ENCODE assay signal across 20 mouse cellular contexts in genomic region chr17:84858830-84859229, GRCm38 (mm10).
DNase-seq lines count a peak whose midpoint lies in the region; ATAC-seq and TF ChIP-seq lines count a peak whose summit lies in the region.
"Had no signal": no experiment of that assay in that cellular context is flagged by ENCODE, and none has a peak within 500 bp of the region (broad histone marks: within the 10 kb centered on the region; RNA-seq: fewer than 3 reads in every experiment).

No protein-coding gene starts in this region.

- TF ChIP-seq POLR2A in spleen, adult 2 months (IDR thresholded peaks at IDR 0.05; ENCODE audit: low read depth, low read length), result no peak

- no peak for TF ChIP-seq CTCF in spleen, adult 2 months (IDR thresholded peaks at IDR 0.05; ENCODE audit: extremely low read depth, insufficient read depth, insufficient read length, insufficient replicate concordance)

- no peak for ATAC-seq in CD4-positive, CD25-positive, alpha-beta regulatory T cell, adult 4 months
- no peak for ATAC-seq in megakaryocyte progenitor cell, adult 5-6 weeks (replicated peaks; ENCODE audit: poor library complexity)
- no peak for ATAC-seq in monocyte, adult 5-6 weeks (replicated peaks; ENCODE audit: insufficient number of reproducible peaks, low FRiP score, low TSS enrichment, poor library complexity, severe bottlenecking)
- ATAC-seq: activated CD4-positive, CD25-positive, alpha-beta regulatory T cell, adult 4 months; forebrain, embryonic 16.5 days; intestine, embryonic 15.5 days had no signal

- H3K27ac ChIP-seq in spleen, adult 2 months (ENCODE audit: insufficient read depth, low read length), result peak overlapping the region; percentile 74
- H3K27ac ChIP-seq in limb, embryonic 10.5 days, result no peak overlapping the region
- H3K27ac ChIP-seq: heart, embryonic 15.5 days; intestine, embryonic 15.5 days; kidney, embryonic 15.5 days; liver, embryonic 13.5 days; lung, embryonic 15.5 days had no signal

- no peak overlapping the region for H3K4me3 ChIP-seq in spleen, adult 2 months (ENCODE audit: extremely low read depth, insufficient read depth, insufficient read length)
- no peak overlapping the region for H3K4me3 ChIP-seq in limb, embryonic 10.5 days
- H3K4me3 ChIP-seq: erythroblast, embryonic 14.5 days; heart, embryonic 15.5 days; intestine, embryonic 15.5 days; kidney, embryonic 15.5 days; liver, embryonic 13.5 days; lung, embryonic 15.5 days; neural tube, embryonic 13.5 days had no signal

- H3K9me3 ChIP-seq in limb, embryonic 10.5 days (replicated peaks), result no peaks in the 10 kb centered on the region
- H3K9me3 ChIP-seq: heart, embryonic 15.5 days; intestine, embryonic 15.5 days; kidney, embryonic 15.5 days; liver, embryonic 13.5 days; lung, embryonic 15.5 days; neural tube, embryonic 13.5 days had no signal

- peaks cover 24% of the 10 kb centered on the region for H3K4me1 ChIP-seq in spleen, adult 2 months (ENCODE audit: control insufficient read depth, insufficient read depth, insufficient read length)
- peaks cover 21% of the 10 kb centered on the region for H3K4me1 ChIP-seq in limb, embryonic 10.5 days
- H3K4me1 ChIP-seq: intestine, embryonic 15.5 days; liver, embryonic 13.5 days; lung, embryonic 15.5 days had no signal

- no peaks in the 10 kb centered on the region for H3K27me3 ChIP-seq in spleen, adult 2 months (ENCODE audit: control insufficient read depth, insufficient read depth, low read length)
- H3K27me3 ChIP-seq in limb, embryonic 10.5 days (ENCODE audit: low read depth, poor library complexity, severe bottlenecking), result no peaks in the 10 kb centered on the region
- H3K27me3 ChIP-seq: heart, embryonic 15.5 days; intestine, embryonic 15.5 days; liver, embryonic 13.5 days; lung, embryonic 15.5 days; neural tube, embryonic 13.5 days had no signal

- H3K36me3 ChIP-seq in spleen, adult 2 months (ENCODE audit: control insufficient read depth, insufficient read depth, low read length), result no peaks in the 10 kb centered on the region
- no peaks in the 10 kb centered on the region for H3K36me3 ChIP-seq in limb, embryonic 10.5 days
- H3K36me3 ChIP-seq: heart, embryonic 15.5 days; intestine, embryonic 15.5 days; kidney, embryonic 15.5 days; liver, embryonic 13.5 days; lung, embryonic 15.5 days; neural tube, embryonic 13.5 days had no signal

- DNase-seq in CD4-positive, CD25-positive, alpha-beta regulatory T cell, adult 2 months (ENCODE audit: low read depth, low spot score), result peak; percentile 65
- peak in 1 of 2 experiments; percentile 24 for DNase-seq in spleen, adult 2 months (ENCODE audit: low read depth in 1 of 2, low spot score in 2 of 2)
- no peak for DNase-seq in spleen, postnatal 14 days (ENCODE audit: low spot score in 2 of 2)
- peak; percentile 48 for DNase-seq in retina, postnatal 7 days (ENCODE audit: low read depth, low spot score)
- DNase-seq in limb, embryonic 10.5 days (ENCODE audit: low spot score), result no peak
- DNase-seq: adrenal gland, postnatal 36 days; cerebellum, adult 9-10 months; layer of hippocampus, postnatal 36 days; liver, embryonic 13.5 days had no signal

- WGBS in spleen, adult 2 months, result 9% methylated on average over 4 of the region's 4 CpGs
- 49% methylated on average over 4 of the region's 4 CpGs for WGBS in limb, embryonic 10.5 days

Comparison
In these comparisons a context has a peak if more than half of its experiments do, and no peak if none do; other contexts are left out.
1. DNase-seq: peak in CD4-positive, CD25-positive, alpha-beta regulatory T cell, adult 2 months (single experiment) and retina, postnatal 7 days (single experiment); none in spleen, postnatal 14 days (0 of 2) and limb, embryonic 10.5 days (single experiment).